Mouse (Mus musculus): ENCODE measurements around the gene Gnb3. TPM values are rescaled to one million over a fixed set of nuclear protein-coding genes. Genes with fewer than 3 reads are reported as not detected.

The Gnb3 gene
- polyA plus RNA-seq, 1 experiment from 2014 or later, result 0.24 TPM

DNA sequence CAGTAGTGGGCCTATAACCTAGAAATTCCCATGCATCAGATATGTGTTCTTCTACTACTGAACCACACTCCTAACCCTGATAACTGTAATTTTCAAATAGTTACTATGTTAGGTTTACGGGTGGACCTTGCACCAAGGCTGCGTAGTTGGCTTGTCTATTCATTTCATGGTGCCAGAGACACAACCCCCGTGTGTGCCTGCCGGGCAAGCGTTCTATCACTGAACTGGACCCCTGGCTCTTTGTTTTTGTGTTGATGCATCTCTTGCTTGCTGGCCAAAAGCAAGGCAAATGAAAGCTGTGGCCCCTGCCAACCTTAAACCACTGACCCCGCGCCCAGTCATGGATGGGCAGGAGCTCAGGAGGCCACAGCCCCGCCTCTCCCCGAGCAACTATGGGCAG, 41.7 kb upstream of the Gnb3 start:
- no peaks in the 10 kb centered on the region for H3K9me3 ChIP-seq (ENCODE audit: low read depth, low read length)
- H3K4me2 ChIP-seq, result no peak overlapping the region
- DNase-seq (no peak), ATAC-seq (ENCODE audit: insufficient read depth) (no peak)
- no peak overlapping the region for H3K4me3 ChIP-seq (ENCODE audit: low read depth, low read length)
- TF ChIP-seq CTCF (IDR thresholded peaks at IDR 0.05; ENCODE audit: low read depth), result no peak
- WGBS, result 90% methylated on average over 9 of the region's 9 CpGs
- H3K36me3 ChIP-seq (ENCODE audit: insufficient read depth), result no peaks in the 10 kb centered on the region
- H3K27me3 ChIP-seq (ENCODE audit: insufficient read depth, low read length), result no peaks in the 10 kb centered on the region
- H3K9ac ChIP-seq, result no peak overlapping the region
- no peaks in the 10 kb centered on the region for H3K4me1 ChIP-seq (ENCODE audit: insufficient read depth)
- no peak overlapping the region for H3K27ac ChIP-seq (ENCODE audit: low read depth)

DNA sequence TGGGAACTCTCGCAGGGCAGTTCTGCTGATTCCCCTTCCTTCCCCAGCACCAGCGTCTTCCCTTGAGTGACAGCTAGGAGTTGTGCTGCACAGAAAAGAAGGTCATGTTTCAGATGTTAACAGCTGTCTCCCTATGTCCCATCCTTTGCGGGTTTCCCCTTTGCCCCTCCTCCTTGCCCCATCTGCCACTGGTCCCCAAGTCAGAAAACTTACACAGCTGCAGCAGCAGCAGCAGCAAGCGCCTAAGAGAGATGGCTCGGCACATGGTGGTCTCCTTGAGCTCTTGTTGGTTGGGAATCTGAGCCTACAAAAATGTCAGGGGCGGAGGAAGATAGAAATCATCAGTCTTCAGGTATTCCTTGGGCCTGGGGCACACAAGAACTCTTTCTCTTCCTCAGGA, 39.3 kb upstream of the Gnb3 start:
- H3K27me3 ChIP-seq (ENCODE audit: insufficient read depth, low read length), result no peaks in the 10 kb centered on the region
- no peak for TF ChIP-seq CTCF (IDR thresholded peaks at IDR 0.05; ENCODE audit: low read depth)
- no peaks in the 10 kb centered on the region for H3K9me3 ChIP-seq (ENCODE audit: low read depth, low read length)
- H3K4me1 ChIP-seq (ENCODE audit: insufficient read depth), result no peaks in the 10 kb centered on the region
- DNase-seq (no peak), ATAC-seq (ENCODE audit: insufficient read depth) (no peak)
- no peak overlapping the region for H3K4me3 ChIP-seq (ENCODE audit: low read depth, low read length)
- WGBS, result 37% methylated on average over 6 of the region's 6 CpGs
- no peak overlapping the region for H3K4me2 ChIP-seq
- no peaks in the 10 kb centered on the region for H3K36me3 ChIP-seq (ENCODE audit: insufficient read depth)
- no peak overlapping the region for H3K27ac ChIP-seq (ENCODE audit: low read depth)
- no peak overlapping the region for H3K9ac ChIP-seq

- Histone ChIP-seq H3K27ac (ENCODE audit: low read depth) (no peak overlapping the region), H3K4me2 (no peak overlapping the region), H3K4me3 (ENCODE audit: low read depth, low read length) (no peak overlapping the region), H3K27me3 (ENCODE audit: insufficient read depth, low read length) (no peaks in the 10 kb centered on the region), H3K36me3 (ENCODE audit: insufficient read depth) (no peaks in the 10 kb centered on the region), H3K9me3 (ENCODE audit: low read depth, low read length) (no peaks in the 10 kb centered on the region), H3K9ac (no peak overlapping the region), H3K4me1 (ENCODE audit: insufficient read depth) (no peaks in the 10 kb centered on the region)
- 26% methylated on average over 3 of the region's 3 CpGs for WGBS
- no peak for DNase-seq
- no peak for ATAC-seq (ENCODE audit: insufficient read depth)
- no peak for TF ChIP-seq CTCF (IDR thresholded peaks at IDR 0.05; ENCODE audit: low read depth)
Observed at GRCm38 (mm10) chr6:124874348-124874747, 34.3 kb upstream of the Gnb3 start.

- Histone ChIP-seq H3K27me3 (ENCODE audit: insufficient read depth, low read length) (peaks cover 26% of the 10 kb centered on the region; the same call in 1 of the 2 replicates), H3K4me3 (ENCODE audit: low read depth, low read length) (no peak overlapping the region), H3K4me2 (no peak overlapping the region), H3K9ac (no peak overlapping the region), H3K4me1 (ENCODE audit: insufficient read depth) (0 out of 2 replicates have a peak, but pooled peaks cover 3% of the 10 kb centered on the region), H3K9me3 (ENCODE audit: low read depth, low read length) (no peaks in the 10 kb centered on the region), H3K27ac (ENCODE audit: low read depth) (no peak overlapping the region), H3K36me3 (ENCODE audit: insufficient read depth) (no peaks in the 10 kb centered on the region)
- no peak for DNase-seq
- no peak for TF ChIP-seq CTCF (IDR thresholded peaks at IDR 0.05; ENCODE audit: low read depth)
- ATAC-seq (ENCODE audit: insufficient read depth), result no peak
- 42% methylated on average over 6 of the region's 7 CpGs for WGBS
Observed at GRCm38 (mm10) chr6:124866560-124866959, 26.5 kb upstream of the Gnb3 start.

DNA sequence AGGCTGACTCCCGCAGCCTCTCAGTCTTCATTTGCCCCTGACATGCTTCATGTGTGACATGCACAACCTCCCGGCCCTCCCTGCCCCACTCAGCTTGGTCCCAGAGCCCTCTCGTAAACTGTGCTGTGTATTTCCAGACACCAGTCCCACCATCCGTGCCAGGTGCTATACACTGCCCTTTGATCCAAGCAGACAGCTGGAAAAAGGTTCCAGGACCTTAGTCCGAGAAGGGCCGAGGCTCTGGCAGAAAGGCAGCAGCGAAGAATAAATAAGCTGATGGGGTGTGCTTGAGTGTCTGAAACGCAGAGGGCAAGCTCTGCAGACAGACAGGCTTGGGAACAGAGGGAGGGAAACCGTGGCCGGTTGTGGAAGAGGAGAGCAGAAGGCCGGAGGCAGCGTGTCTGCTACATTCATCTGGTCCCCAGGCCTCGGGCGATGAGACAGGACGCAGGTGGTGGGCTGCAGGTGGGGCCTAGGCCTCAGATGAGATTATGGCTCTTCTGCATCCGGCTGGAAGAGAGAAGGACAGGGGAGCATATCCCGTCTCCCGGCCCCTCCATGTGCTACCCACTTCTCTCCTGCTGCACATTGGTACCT, 25.8 kb upstream of the Gnb3 start:
- Histone ChIP-seq H3K36me3 (ENCODE audit: insufficient read depth) (no peaks in the 10 kb centered on the region), H3K27ac (ENCODE audit: low read depth) (no peak overlapping the region), H3K4me1 (ENCODE audit: insufficient read depth) (0 out of 2 replicates have a peak, but pooled peaks cover 3% of the 10 kb centered on the region), H3K27me3 (ENCODE audit: insufficient read depth, low read length) (peaks cover 26% of the 10 kb centered on the region; the same call in 1 of the 2 replicates), H3K4me3 (ENCODE audit: low read depth, low read length) (no peak overlapping the region), H3K4me2 (no peak overlapping the region), H3K9ac (no peak overlapping the region), H3K9me3 (ENCODE audit: low read depth, low read length) (no peaks in the 10 kb centered on the region)
- no peak for DNase-seq
- TF ChIP-seq CTCF (IDR thresholded peaks at IDR 0.05; ENCODE audit: low read depth), result no peak
- 35% methylated on average over 18 of the region's 18 CpGs for WGBS
- no peak for ATAC-seq (ENCODE audit: insufficient read depth)

DNA sequence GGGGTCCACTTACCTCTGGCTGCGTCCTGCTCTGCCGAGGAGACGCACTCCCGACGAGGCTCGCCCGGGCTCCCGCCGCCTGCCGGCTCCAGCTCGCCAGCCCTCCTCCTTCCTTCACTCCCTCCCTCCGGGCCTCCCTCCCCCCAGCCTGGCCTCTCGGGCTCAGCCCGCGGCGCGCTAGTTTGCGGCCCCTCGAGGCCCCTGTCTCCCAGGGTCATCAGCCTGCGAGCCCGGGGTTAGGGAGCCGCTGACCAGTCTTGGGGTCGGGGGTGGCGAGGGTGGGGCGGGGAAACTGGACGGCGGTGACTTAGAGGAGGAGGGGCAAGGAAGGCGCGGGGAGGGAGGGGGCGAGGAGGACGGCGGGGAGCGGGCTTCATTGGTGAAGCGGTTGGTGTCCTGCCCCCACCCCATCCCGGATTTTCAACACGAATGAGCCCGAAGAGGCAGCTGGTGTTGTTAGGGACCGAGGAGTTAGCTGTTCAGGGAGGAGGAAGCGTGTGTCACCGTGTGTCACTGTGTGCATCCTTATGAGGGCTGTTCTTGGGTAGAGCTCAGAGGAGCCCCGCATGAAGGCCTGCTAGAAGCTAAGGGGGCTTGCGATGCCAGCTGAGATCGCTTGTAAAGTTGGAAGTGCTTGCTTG, 23.7 kb upstream of the Gnb3 start, which contains the start of gene Gpr162:
TSS of gene Gpr162 (minus strand) at position 326 of the 641 bp plus-strand sequence.
- Histone ChIP-seq H3K27me3 (ENCODE audit: insufficient read depth, low read length) (peaks cover 32% of the 10 kb centered on the region; the same call in 1 of the 2 replicates), H3K36me3 (ENCODE audit: insufficient read depth) (no peaks in the 10 kb centered on the region), H3K9me3 (ENCODE audit: low read depth, low read length) (no peaks in the 10 kb centered on the region), H3K4me2 (peak within 1 kb of the TSS; percentile 93), H3K4me3 (ENCODE audit: low read depth, low read length) (peak within 1 kb of the TSS; percentile 45), H3K4me1 (ENCODE audit: insufficient read depth) (0 out of 2 replicates have a peak, but pooled peaks cover 6% of the 10 kb centered on the region), H3K9ac (peak within 1 kb of the TSS; percentile 46), H3K27ac (ENCODE audit: low read depth) (no peak within 1 kb of the TSS)
- no peak for TF ChIP-seq CTCF (IDR thresholded peaks at IDR 0.05; ENCODE audit: low read depth)
- DNase-seq (peak; percentile 80), ATAC-seq (ENCODE audit: insufficient read depth) (peak; percentile 65)
- WGBS, result 2% methylated on average over 37 of the region's 43 CpGs

GRCm38 (mm10) chr6:124863125-124863657, 23.1 kb upstream of the Gnb3 start:
- peak overlapping the region; percentile 46 for H3K9ac ChIP-seq
- no peak for DNase-seq
- H3K27me3 ChIP-seq (ENCODE audit: insufficient read depth, low read length), result peaks cover 38% of the 10 kb centered on the region; the same call in 1 of the 2 replicates
- H3K4me3 ChIP-seq (ENCODE audit: low read depth, low read length), result peak overlapping the region; percentile 45
- H3K9me3 ChIP-seq (ENCODE audit: low read depth, low read length), result no peaks in the 10 kb centered on the region
- WGBS, result 1% methylated on average over 11 of the region's 16 CpGs
- H3K4me2 ChIP-seq, result peak overlapping the region; percentile 93
- no peaks in the 10 kb centered on the region for H3K36me3 ChIP-seq (ENCODE audit: insufficient read depth)
- peak; percentile 15 for ATAC-seq (ENCODE audit: insufficient read depth)
- no peak for TF ChIP-seq CTCF (IDR thresholded peaks at IDR 0.05; ENCODE audit: low read depth)
- 0 out of 2 replicates have a peak, but pooled peaks cover 6% of the 10 kb centered on the region for H3K4me1 ChIP-seq (ENCODE audit: insufficient read depth)
- H3K27ac ChIP-seq (ENCODE audit: low read depth), result no peak overlapping the region

Data from lung, embryonic 14.5 days (tissue).